ENCODE assay signal across 8 mouse cellular contexts in genomic region chrX:129749571-129750061, GRCm38 (mm10). TPM values are rescaled to one million over a fixed set of nuclear protein-coding genes. Genes with fewer than 3 reads are reported as not detected.
DNase-seq lines count a peak whose midpoint lies in the region; ATAC-seq lines count a peak whose summit lies in the region.

TSS of gene Diaph2 (plus strand) at chrX:129749742.

- intact Hi-C loops in gastrocnemius, postnatal 14 days (cut with DNase I; ENCODE audit: low total_unique reads) = no loop called here
- intact Hi-C loops in left cerebral cortex, postnatal 10 days (cut with DNase I) = no loop called here

- peak; percentile 96 for ATAC-seq in inflammation-experienced regulatory T-cells, adult 6 months
- peak; percentile 91 for ATAC-seq in megakaryocyte progenitor cell, adult 5-6 weeks (replicated peaks; ENCODE audit: poor library complexity)

- DNase-seq in adrenal gland, adult (ENCODE audit: inconsistent age in 2 of 2, low spot score in 1 of 2) = peak; percentile 89 to 93
- peak; percentile 80 for DNase-seq in embryo, embryonic 10.5 days (ENCODE audit: low spot score)
- DNase-seq in gastrocnemius, postnatal 14 days = peak; percentile 80
- DNase-seq in left cerebral cortex, postnatal 10 days (ENCODE audit: extremely low spot score in 1 of 2, low spot score in 2 of 2) = peak; percentile 47 to 88
- DNase-seq in right cerebral cortex, postnatal 10 days (ENCODE audit: low spot score in 2 of 2) = peak; percentile 80 to 81
- DNase-seq in urinary bladder, postnatal 14 days (ENCODE audit: low spot score) = peak; percentile 83

RNA-seq across cellular contexts. Expression of gene Diaph2, which starts in this region (rescaled TPM):
- 1 to 10 TPM; 5.1 to 5.3 TPM for total RNA-seq in gastrocnemius, postnatal 14 days (2021)
- 1 to 10 TPM; 5.1 to 6.6 (median 5.1) TPM for polyA plus RNA-seq in inflammation-experienced regulatory T-cells, adult 6 months (2017; shearing (Covaris generic))
- 10 to 100 TPM; 14.7 to 14.9 TPM for total RNA-seq in left cerebral cortex, postnatal 10 days (2021)
- 39.7 and 39.8 TPM in 2 replicates for total RNA-seq in megakaryocyte progenitor cell, adult 5-6 weeks (2015)
- 16.2 and 18.7 TPM in 2 replicates for total RNA-seq in megakaryocyte progenitor cell, adult 5-6 weeks (2017)

Comparison
In these comparisons a context has a peak if more than half of its experiments do, and no peak if none do; other contexts are left out.
1. Peak in every context shown above with its lines: DNase-seq and ATAC-seq.